Comparison of ENCODE assay signal across 24 mouse cellular contexts in genomic region chr19:6324751-6325150, GRCm38 (mm10). TPM values are rescaled to one million over a fixed set of nuclear protein-coding genes. Genes with fewer than 3 reads are reported as not detected.
A peak's percentile ranks its signal among the peaks of the same experiment; 100 is the strongest.
DNase-seq lines count a peak whose midpoint lies in the region; ATAC-seq lines count a peak whose summit lies in the region.
"Had no signal": no experiment of that assay in that cellular context is flagged by ENCODE, and none has a peak within 500 bp of the region (broad histone marks: within the 10 kb centered on the region; RNA-seq: fewer than 3 reads in every experiment).

No protein-coding gene starts in this region.

- no peak overlapping the region for H3K4me2 ChIP-seq in neural tube, embryonic 14.5 days (ENCODE audit: low read depth, low read length)
- no peak overlapping the region for H3K4me2 ChIP-seq in neural tube, embryonic 15.5 days
- H3K4me2 ChIP-seq: embryonic facial prominence, embryonic 12.5 days; forebrain, embryonic 13.5 days; forebrain, embryonic 15.5 days had no signal

- H3K36me3 ChIP-seq in neural tube, embryonic 14.5 days (ENCODE audit: control insufficient read depth, insufficient read depth, low read length), result no peaks in the 10 kb centered on the region; the same call in 1 of the 2 replicates
- no peaks in the 10 kb centered on the region for H3K36me3 ChIP-seq in neural tube, embryonic 15.5 days
- H3K36me3 ChIP-seq: forebrain, embryonic 15.5 days had no signal

- 0 out of 2 replicates have a peak overlapping the region, but pooled peaks have one; percentile 7 for H3K9ac ChIP-seq in neural tube, embryonic 14.5 days (replicated peaks; ENCODE audit: low read depth, low read length)
- no peak overlapping the region for H3K9ac ChIP-seq in neural tube, embryonic 15.5 days (replicated peaks)
- H3K9ac ChIP-seq: embryonic facial prominence, embryonic 12.5 days; forebrain, embryonic 13.5 days; forebrain, embryonic 15.5 days; forebrain, postnatal 0 days had no signal

- DNase-seq in adrenal gland, adult (ENCODE audit: inconsistent age in 2 of 2, low spot score in 1 of 2), result peak; percentile 45 to 80
- DNase-seq in adrenal gland, adult 8-10 months, result no peak
- peak; percentile 52 for DNase-seq in adrenal gland, postnatal 10 days
- DNase-seq in adrenal gland, postnatal 4 days (ENCODE audit: low spot score in 2 of 2), result no peak
- no peak for DNase-seq in yolk sac, embryonic 10.5 days (ENCODE audit: low spot score)
- DNase-seq: B cell, adult 2 months; cerebellum, adult 11 months; cerebellum, adult 18-20 months; cerebellum, adult 8-10 months; cerebellum, adult 9-11 months; cerebellum, postnatal 14 days; cerebellum, postnatal 36 days; embryo, embryonic 11 days; forebrain, postnatal 0 days had no signal

- ATAC-seq in neural tube, embryonic 14.5 days (ENCODE audit: low read depth), result no peak
- no peak for ATAC-seq in neural tube, embryonic 15.5 days (ENCODE audit: low FRiP score)
- ATAC-seq: activated CD4-positive, CD25-positive, alpha-beta regulatory T cell, adult 4 months; CD4-positive, CD25-positive, alpha-beta regulatory T cell, adult 4 months; forebrain, embryonic 13.5 days; forebrain, embryonic 15.5 days; forebrain, postnatal 0 days; Patski had no signal

- H3K27ac ChIP-seq in neural tube, embryonic 14.5 days (ENCODE audit: low read depth, low read length), result no peak overlapping the region
- H3K27ac ChIP-seq in neural tube, embryonic 15.5 days (replicated peaks), result no peak overlapping the region
- H3K27ac ChIP-seq: embryonic facial prominence, embryonic 12.5 days; forebrain, embryonic 13.5 days; forebrain, embryonic 15.5 days had no signal

- no peak overlapping the region for H3K4me3 ChIP-seq in neural tube, embryonic 14.5 days (ENCODE audit: low read depth, low read length)
- H3K4me3 ChIP-seq in neural tube, embryonic 15.5 days (replicated peaks), result no peak overlapping the region
- H3K4me3 ChIP-seq: embryonic facial prominence, embryonic 12.5 days; forebrain, embryonic 13.5 days; forebrain, embryonic 15.5 days had no signal

- 81% methylated on average over 9 of the region's 9 CpGs for WGBS in neural tube, embryonic 14.5 days
- 90% methylated on average over 9 of the region's 9 CpGs for WGBS in neural tube, embryonic 15.5 days

- no peaks in the 10 kb centered on the region for H3K9me3 ChIP-seq in neural tube, embryonic 14.5 days (ENCODE audit: control insufficient read depth, low read length)
- H3K9me3 ChIP-seq in neural tube, embryonic 15.5 days (replicated peaks), result no peaks in the 10 kb centered on the region
- H3K9me3 ChIP-seq: embryonic facial prominence, embryonic 12.5 days; forebrain, embryonic 13.5 days; forebrain, embryonic 15.5 days; G1E had no signal

- no peaks in the 10 kb centered on the region for H3K4me1 ChIP-seq in neural tube, embryonic 14.5 days (ENCODE audit: control insufficient read depth, insufficient read depth, low read length)
- H3K4me1 ChIP-seq in neural tube, embryonic 15.5 days, result no peaks in the 10 kb centered on the region
- H3K4me1 ChIP-seq: embryonic facial prominence, embryonic 12.5 days; forebrain, embryonic 13.5 days; forebrain, embryonic 15.5 days had no signal

- no peaks in the 10 kb centered on the region for H3K27me3 ChIP-seq in neural tube, embryonic 14.5 days (ENCODE audit: control insufficient read depth, insufficient read depth, low read length)
- no peaks in the 10 kb centered on the region for H3K27me3 ChIP-seq in neural tube, embryonic 15.5 days (replicated peaks)
- H3K27me3 ChIP-seq: CH12.LX; embryonic facial prominence, embryonic 12.5 days; forebrain, embryonic 13.5 days; forebrain, embryonic 15.5 days; Patski had no signal

RNA-seq across cellular contexts. Expression of gene Men1, which starts 10.0 kb away (rescaled TPM):
- 10 to 100 TPM; 53.4 to 67.8 (median 64.5) TPM for total RNA-seq in adrenal gland, adult 8-10 months (2022)
- total RNA-seq in adrenal gland, postnatal 10 days (2021), result 10 to 100 TPM; 37.1 to 38.7 TPM
- 10 to 100 TPM; 44.3 to 47.5 TPM for total RNA-seq in adrenal gland, postnatal 4 days (2021)
- polyA plus RNA-seq in neural tube, embryonic 14.5 days (2014; fragmentation: Nextera tagmentation; extraction: Ambion mirVana), result 36.8 and 43.9 TPM in 2 replicates
- polyA plus RNA-seq in neural tube, embryonic 15.5 days (2015; fragmentation: Nextera tagmentation; extraction: Ambion mirVana), result 71.4 and 71.6 TPM in 2 replicates

RNA-seq across cellular contexts. Expression of gene Map4k2, which starts 16.2 kb away (rescaled TPM):
- 10 to 100 TPM; 40.6 to 81.6 (median 61.5) TPM for total RNA-seq in adrenal gland, adult 8-10 months (2022)
- 10 to 100 TPM; 35.9 to 54.6 TPM for total RNA-seq in adrenal gland, postnatal 10 days (2021)
- 10 to 100 TPM; 61.1 to 62.0 TPM for total RNA-seq in adrenal gland, postnatal 4 days (2021)
- polyA plus RNA-seq in neural tube, embryonic 14.5 days (2014; fragmentation: Nextera tagmentation; extraction: Ambion mirVana), result 13.3 and 15.8 TPM in 2 replicates
- 21.9 and 22.2 TPM in 2 replicates for polyA plus RNA-seq in neural tube, embryonic 15.5 days (2015; fragmentation: Nextera tagmentation; extraction: Ambion mirVana)

RNA-seq across cellular contexts. Expression of gene Cdc42bpg, which starts 18.5 kb away (rescaled TPM):
- total RNA-seq in adrenal gland, adult 8-10 months (2022), result 10 to 100 TPM; 24.4 to 45.7 (median 38.4) TPM
- total RNA-seq in adrenal gland, postnatal 10 days (2021), result 10 to 100 TPM; 10.3 to 11.6 TPM
- 10 to 100 TPM; 18.4 to 20.6 TPM for total RNA-seq in adrenal gland, postnatal 4 days (2021)
- polyA plus RNA-seq in neural tube, embryonic 14.5 days (2014; fragmentation: Nextera tagmentation; extraction: Ambion mirVana), result 0.61 and 0.71 TPM in 2 replicates
- 0.33 and 0.36 TPM in 2 replicates for polyA plus RNA-seq in neural tube, embryonic 15.5 days (2015; fragmentation: Nextera tagmentation; extraction: Ambion mirVana)

RNA-seq across cellular contexts. Expression of gene Sf1, which starts 38.7 kb away (rescaled TPM):
- total RNA-seq in adrenal gland, adult 8-10 months (2022), result 100 to 1,000 TPM; 193 to 274 (median 215) TPM
- 100 to 1,000 TPM; 166 to 186 TPM for total RNA-seq in adrenal gland, postnatal 10 days (2021)
- 100 to 1,000 TPM; 270 to 308 TPM for total RNA-seq in adrenal gland, postnatal 4 days (2021)
- polyA plus RNA-seq in neural tube, embryonic 14.5 days (2014; fragmentation: Nextera tagmentation; extraction: Ambion mirVana), result 91.7 and 112 TPM in 2 replicates
- 88.7 and 104 TPM in 2 replicates for polyA plus RNA-seq in neural tube, embryonic 15.5 days (2015; fragmentation: Nextera tagmentation; extraction: Ambion mirVana)

RNA-seq across cellular contexts. Expression of gene Ehd1, which starts 48.2 kb away (rescaled TPM):
- 100 to 1,000 TPM in 3 of 4 experiments, 10 to 100 TPM in 1; 90.8 to 130 (median 118) TPM for total RNA-seq in adrenal gland, adult 8-10 months (2022)
- total RNA-seq in adrenal gland, postnatal 10 days (2021), result 100 to 1,000 TPM; 104 to 106 TPM
- total RNA-seq in adrenal gland, postnatal 4 days (2021), result 10 to 100 TPM; 88.2 to 90.2 TPM
- polyA plus RNA-seq in neural tube, embryonic 14.5 days (2014; fragmentation: Nextera tagmentation; extraction: Ambion mirVana), result 53.4 and 74.8 TPM in 2 replicates
- 80.6 and 87.7 TPM in 2 replicates for polyA plus RNA-seq in neural tube, embryonic 15.5 days (2015; fragmentation: Nextera tagmentation; extraction: Ambion mirVana)

Comparison
In these comparisons a context has a peak if more than half of its experiments do, and no peak if none do; other contexts are left out.
1. DNase-seq: peak in adrenal gland, adult (2 of 2) and adrenal gland, postnatal 10 days (single experiment); none in adrenal gland, adult 8-10 months (single experiment), adrenal gland, postnatal 4 days (0 of 2) and yolk sac, embryonic 10.5 days (single experiment).